Mouse (Mus musculus) intestine, embryonic 15.5 days (tissue): ENCODE data around the gene Adm. TPM values are rescaled to one million over a fixed set of nuclear protein-coding genes. Genes with fewer than 3 reads are reported as not detected.
"Not testable (repeated sequence)": the region's sequence is repeated elsewhere in the genome, so short reads cannot be mapped to it uniquely, and the experiment has no call there.

Experiments
- ATAC-seq: fragments of 200-750 bp; cut with Nextera tagmentation; 2 replicates; pipeline ENCODE4 v1.8.0; 2017; ENCODE audit warnings: moderate TSS enrichment, moderate library complexity
- H3K27ac ChIP-seq: fragments of 300-500 bp; sonication (generic); 2 replicates; pipeline ENCODE4 v1.5.1; 2015; ENCODE audit warnings: mild to moderate bottlenecking, inconsistent platforms
- H3K27me3 ChIP-seq: fragments of 300-500 bp; sonication (generic); replicated peaks from 2 replicates; pipeline ENCODE4 v1.6.1; 2015; ENCODE audit warnings: inconsistent platforms
- H3K36me3 ChIP-seq: fragments of 300-500 bp; sonication (generic); 2 replicates; pipeline ENCODE4 v1.6.1; 2015; ENCODE audit warnings: inconsistent platforms
- H3K4me1 ChIP-seq: fragments of 300-500 bp; sonication (generic); replicated peaks from 2 replicates; pipeline ENCODE4 v1.6.1; 2015; ENCODE audit warnings: inconsistent platforms
- H3K4me2 ChIP-seq: fragments of 300-500 bp; sonication (generic); replicated peaks from 2 replicates; pipeline ENCODE4 v1.6.1; 2015; ENCODE audit warnings: mild to moderate bottlenecking, inconsistent platforms
- H3K4me3 ChIP-seq: fragments of 300-500 bp; sonication (generic); replicated peaks from 2 replicates; pipeline ENCODE4 v1.5.1; 2015; ENCODE audit warnings: inconsistent platforms
- H3K9ac ChIP-seq: fragments of 300-500 bp; sonication (generic); 2 replicates; pipeline ENCODE4 v1.6.1; 2015; ENCODE audit warnings: inconsistent platforms
- H3K9me3 ChIP-seq: fragments of 300-500 bp; sonication (generic); 2 replicates; pipeline ENCODE4 v1.6.1; 2016; ENCODE audit warnings: inconsistent platforms
- WGBS: fragments of 180-500 bp; shearing (Covaris S2); methylation state at CpG from one replicate; pipeline ENCODE4 v1.1.7; 2015; 5-methylcytosine and 5-hydroxymethylcytosine counted together
- polyA plus RNA-seq: library from polyadenylated mRNA; unstranded; fragments of >200 nt; fragmentation: Nextera tagmentation; extraction: Ambion mirVana; gene quantifications from 2 replicates; pipeline ENCODE4 v1.2.1, GENCODE M21; 2015

Gene Adm
- 4.4 and 4.9 TPM in 2 replicates for polyA plus RNA-seq

DNA sequence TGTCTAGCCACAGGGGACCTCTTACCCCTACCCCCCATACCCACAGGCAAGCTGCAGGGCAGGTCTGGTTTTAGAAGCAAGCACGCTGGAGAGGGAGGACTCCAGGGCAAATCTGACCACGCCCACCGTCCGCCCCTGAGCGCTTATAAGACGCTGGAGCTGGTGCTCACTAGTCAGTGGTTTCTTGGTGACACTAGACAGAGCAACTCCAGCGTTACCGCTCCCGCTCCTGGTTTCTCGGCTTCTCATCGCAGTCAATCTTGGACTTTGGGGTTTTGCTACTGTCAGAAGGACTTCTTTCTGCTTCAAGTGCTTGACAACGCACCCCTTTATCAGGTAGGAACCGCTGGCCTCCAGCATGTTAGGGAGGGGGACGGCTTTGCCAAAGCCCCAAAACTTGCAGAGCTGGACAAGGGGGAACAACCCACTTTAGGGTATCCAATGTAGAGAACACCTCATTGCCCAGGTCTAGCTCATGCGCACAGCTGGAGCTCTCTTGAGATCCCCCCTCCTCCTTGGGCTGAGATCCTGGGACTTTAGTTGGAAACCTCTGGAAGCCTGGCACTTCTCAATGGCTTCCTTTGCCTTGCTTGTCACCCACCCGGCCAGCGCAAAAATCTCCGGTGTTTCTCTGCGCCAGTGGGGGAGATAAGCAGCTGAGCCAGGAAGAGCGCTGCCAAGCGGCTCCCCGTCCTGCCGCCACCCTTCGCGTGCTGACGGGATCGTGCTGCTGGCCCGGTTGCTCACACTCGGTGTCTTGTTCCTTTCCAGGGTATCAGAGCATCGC is at the start of gene Adm:
TSS of gene Adm (plus strand) at position 176 of the 787 bp plus-strand sequence.
- Histone ChIP-seq H3K4me2 (peak within 1 kb of the TSS; percentile 93), H3K27me3 (peaks cover 23% of the 10 kb centered on the region), H3K9me3 (no peaks in the 10 kb centered on the region), H3K4me3 (peak within 1 kb of the TSS; percentile 49), H3K4me1 (peaks cover 37% of the 10 kb centered on the region), H3K9ac (peak within 1 kb of the TSS; percentile 57), H3K27ac (no peak within 1 kb of the TSS), H3K36me3 (no peaks in the 10 kb centered on the region)
- peak; percentile 69 for ATAC-seq
- under 1% methylated on average over 30 of the region's 30 CpGs for WGBS

DNA sequence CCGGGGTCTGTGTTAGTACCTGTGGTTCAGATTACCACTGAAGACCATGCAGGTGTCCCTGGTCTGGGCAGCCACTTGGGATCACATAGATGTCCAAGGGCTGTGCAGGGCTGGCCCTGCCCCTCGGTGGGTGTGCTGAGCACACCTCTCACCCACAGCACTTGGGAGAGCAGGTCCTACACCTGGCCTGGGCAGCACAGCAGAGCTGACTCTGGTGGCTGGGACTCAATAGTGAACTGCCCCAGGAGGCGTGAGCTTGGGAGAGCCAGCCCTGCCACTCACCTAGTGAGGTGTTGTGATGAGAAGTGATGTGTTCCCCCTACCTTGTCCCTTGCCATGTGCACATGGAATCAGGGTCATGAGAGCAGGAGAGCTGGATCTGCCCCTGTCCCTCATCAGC is 43.8 kb upstream of the Adm start:
- 0 out of 2 replicates have a peak, but pooled peaks have one; percentile 25 for ATAC-seq

DNA sequence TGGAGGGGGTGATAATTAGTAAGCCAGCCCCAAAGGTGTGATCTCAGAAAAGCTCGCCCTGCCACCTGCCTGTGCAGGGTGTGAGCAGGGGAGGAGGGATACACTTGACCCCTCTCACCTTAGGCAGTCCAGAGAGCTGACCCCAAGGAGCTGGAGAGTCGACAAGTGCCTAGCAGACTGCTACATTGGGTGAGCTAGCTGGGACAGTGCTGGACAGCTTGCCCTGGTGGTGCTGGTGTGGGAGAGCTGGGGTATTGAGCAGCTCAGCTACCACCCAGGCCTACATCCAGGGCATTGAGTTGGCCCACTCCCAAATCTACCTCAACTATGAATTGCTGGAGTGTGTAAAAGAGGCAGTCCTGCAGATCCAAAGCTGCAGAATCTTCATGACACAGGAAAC is 43.3 kb upstream of the Adm start:
- Histone ChIP-seq H3K4me3 (no peak overlapping the region), H3K9me3 (no peaks in the 10 kb centered on the region), H3K27me3 (no peaks in the 10 kb centered on the region), H3K27ac (no peak overlapping the region), H3K4me2 (no peak overlapping the region), H3K36me3 (no peaks in the 10 kb centered on the region), H3K9ac (no peak overlapping the region), H3K4me1 (no peaks in the 10 kb centered on the region)
- 75% methylated on average over 2 of the region's 2 CpGs for WGBS
- ATAC-seq, result peak; percentile 6; the same call in 1 of the 2 replicates

More for the DNA sequence above, 43.8 kb upstream of the Adm start:
- Histone ChIP-seq H3K4me3 (no peak overlapping the region), H3K36me3 (no peaks in the 10 kb centered on the region), H3K9me3 (no peaks in the 10 kb centered on the region), H3K4me1 (no peaks in the 10 kb centered on the region), H3K27ac (no peak overlapping the region), H3K9ac (no peak overlapping the region), H3K27me3 (no peaks in the 10 kb centered on the region), H3K4me2 (no peak overlapping the region)
- WGBS, result 95% methylated on average over 3 of the region's 3 CpGs

GRCm38 (mm10) chr7:110585250-110585649 is 42.2 kb upstream of the Adm start:
- H3K9me3 ChIP-seq, result no peaks in the 10 kb centered on the region

GRCm38 (mm10) chr7:110587721-110588120 is 39.7 kb upstream of the Adm start:
- no peak for ATAC-seq
- no peak overlapping the region for H3K4me3 ChIP-seq
- 84% methylated on average over 1 of the region's 1 CpGs for WGBS
- H3K27me3 ChIP-seq, result no peaks in the 10 kb centered on the region
- H3K27ac ChIP-seq, result no peak overlapping the region
- no peaks in the 10 kb centered on the region for H3K9me3 ChIP-seq
- H3K9ac ChIP-seq, result no peak overlapping the region
- no peak overlapping the region for H3K4me2 ChIP-seq
- no peaks in the 10 kb centered on the region for H3K36me3 ChIP-seq
- no peaks in the 10 kb centered on the region for H3K4me1 ChIP-seq

More at GRCm38 (mm10) chr7:110585250-110585649, 42.2 kb upstream of the Adm start:
- H3K4me3 ChIP-seq, result no peak overlapping the region
- no peak for ATAC-seq
- H3K4me1 ChIP-seq, result no peaks in the 10 kb centered on the region
- H3K27ac ChIP-seq, result no peak overlapping the region
- no peaks in the 10 kb centered on the region for H3K36me3 ChIP-seq
- 54% methylated on average over 2 of the region's 2 CpGs for WGBS
- no peak overlapping the region for H3K4me2 ChIP-seq
- H3K9ac ChIP-seq, result no peak overlapping the region
- H3K27me3 ChIP-seq, result no peaks in the 10 kb centered on the region

GRCm38 (mm10) chr7:110593991-110594390 is 33.5 kb upstream of the Adm start:
- H3K9me3 ChIP-seq, H3K4me2 ChIP-seq, H3K27ac ChIP-seq, ATAC-seq, H3K9ac ChIP-seq, H3K36me3 ChIP-seq, H3K4me1 ChIP-seq, H3K4me3 ChIP-seq, H3K27me3 ChIP-seq: not testable (repeated sequence)
- WGBS, result 93% methylated on average over 3 of the region's 3 CpGs

DNA sequence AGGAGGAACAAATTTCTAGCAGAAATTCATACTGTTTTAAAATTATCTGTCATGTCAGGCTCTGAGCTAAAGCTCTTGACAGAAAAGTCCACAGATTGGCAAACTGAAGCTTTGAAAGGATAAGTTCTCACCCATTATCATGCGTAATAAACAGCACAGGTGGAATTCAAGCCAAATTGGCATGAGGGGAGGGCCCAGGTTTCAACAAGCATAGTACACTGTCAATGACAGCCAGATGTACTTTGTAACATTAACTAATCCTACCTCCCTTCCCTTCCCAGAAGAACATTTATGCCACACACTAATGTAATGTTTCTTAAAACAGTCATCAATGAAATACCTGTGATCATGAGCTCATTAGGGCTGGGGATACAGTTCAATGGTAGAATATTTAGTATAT is 30.3 kb upstream of the Adm start:
- H3K36me3 ChIP-seq, result no peaks in the 10 kb centered on the region
- 96% methylated on average over 1 of the region's 1 CpGs for WGBS

GRCm38 (mm10) chr7:110605476-110605875 is 22.0 kb upstream of the Adm start:
- no peaks in the 10 kb centered on the region for H3K36me3 ChIP-seq
- 85% methylated on average over 4 of the region's 4 CpGs for WGBS
- no peak overlapping the region for H3K4me3 ChIP-seq
- no peak overlapping the region for H3K9ac ChIP-seq
- no peak overlapping the region for H3K27ac ChIP-seq
- no peaks in the 10 kb centered on the region for H3K4me1 ChIP-seq
- no peaks in the 10 kb centered on the region for H3K27me3 ChIP-seq
- H3K4me2 ChIP-seq, result no peak overlapping the region
- no peaks in the 10 kb centered on the region for H3K9me3 ChIP-seq
- no peak for ATAC-seq

More for the DNA sequence above, 30.3 kb upstream of the Adm start:
- H3K27ac ChIP-seq, result no peak overlapping the region
- ATAC-seq, result no peak
- no peaks in the 10 kb centered on the region for H3K4me1 ChIP-seq
- no peak overlapping the region for H3K4me3 ChIP-seq
- no peaks in the 10 kb centered on the region for H3K27me3 ChIP-seq
- no peaks in the 10 kb centered on the region for H3K9me3 ChIP-seq
- no peak overlapping the region for H3K4me2 ChIP-seq
- no peak overlapping the region for H3K9ac ChIP-seq

GRCm38 (mm10) chr7:110606906-110607305 is 20.6 kb upstream of the Adm start:
- no peak overlapping the region for H3K4me2 ChIP-seq
- ATAC-seq, result no peak
- no peak overlapping the region for H3K4me3 ChIP-seq
- no peaks in the 10 kb centered on the region for H3K27me3 ChIP-seq
- no peaks in the 10 kb centered on the region for H3K36me3 ChIP-seq
- 100% methylated on average over 1 of the region's 1 CpGs for WGBS
- H3K9ac ChIP-seq, result no peak overlapping the region
- H3K27ac ChIP-seq, result no peak overlapping the region
- 0 out of 2 replicates have a peak, but pooled peaks cover under 1% of the 10 kb centered on the region for H3K4me1 ChIP-seq
- no peaks in the 10 kb centered on the region for H3K9me3 ChIP-seq

DNA sequence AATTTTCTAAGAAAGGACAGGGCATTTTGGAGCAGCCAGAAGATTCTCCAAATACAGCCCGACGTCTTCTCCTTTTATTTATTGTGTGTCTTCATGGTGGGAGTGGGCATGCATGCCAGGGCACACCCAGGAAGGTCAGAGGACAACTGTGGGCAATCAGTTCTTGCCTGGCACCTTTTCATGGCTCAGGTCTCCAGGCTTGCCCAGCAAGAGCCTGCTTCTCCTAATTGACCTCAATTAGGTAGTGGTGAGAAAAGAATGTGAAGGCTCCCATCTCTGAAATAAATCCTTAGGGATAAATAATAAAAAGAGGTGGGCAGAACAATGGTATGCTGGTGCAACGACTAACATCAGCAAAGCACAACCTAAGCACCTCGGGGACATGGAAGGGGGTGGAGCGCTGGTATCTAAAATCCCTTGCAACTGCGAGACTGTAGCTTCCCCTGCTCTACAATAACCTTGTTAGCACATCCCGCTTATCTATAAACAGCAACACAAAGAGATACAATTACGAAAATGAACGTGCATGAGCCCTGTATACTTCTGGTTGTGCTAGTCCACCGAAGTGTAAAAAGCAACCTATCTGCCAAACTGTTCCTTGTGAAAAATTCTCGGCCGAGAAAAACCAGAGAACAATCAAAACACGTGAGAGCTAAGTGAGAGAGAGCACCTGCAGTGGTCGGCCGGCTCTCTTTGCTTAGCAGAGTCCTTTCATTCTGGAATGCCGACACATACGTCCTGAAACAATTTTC is 13.9 kb upstream of the Adm start:
- peak overlapping the region; percentile 100 for H3K27ac ChIP-seq
- peak overlapping the region; percentile 86 for H3K4me2 ChIP-seq
- H3K4me3 ChIP-seq, result peak overlapping the region; percentile 90
- peaks cover 12% of the 10 kb centered on the region; the same call in 1 of the 2 replicates for H3K4me1 ChIP-seq
- no peaks in the 10 kb centered on the region for H3K36me3 ChIP-seq
- no peaks in the 10 kb centered on the region for H3K27me3 ChIP-seq
- 4% methylated on average over 17 of the region's 17 CpGs for WGBS
- ATAC-seq, result no peak; the same call in 1 of the 2 replicates
- H3K9me3 ChIP-seq, result no peaks in the 10 kb centered on the region
- H3K9ac ChIP-seq, result peak overlapping the region; percentile 92

- H3K27ac ChIP-seq, result peak within 1 kb of the TSS; percentile 100
- peaks cover 17% of the 10 kb centered on the region for H3K4me1 ChIP-seq
- H3K36me3 ChIP-seq, result no peaks in the 10 kb centered on the region
- H3K27me3 ChIP-seq, result no peaks in the 10 kb centered on the region
- peak within 1 kb of the TSS; percentile 86 for H3K4me2 ChIP-seq
- H3K9me3 ChIP-seq, result no peaks in the 10 kb centered on the region
- ATAC-seq, result peak; percentile 92
- WGBS, result under 1% methylated on average over 126 of the region's 127 CpGs
- H3K4me3 ChIP-seq, result peak within 1 kb of the TSS; percentile 90
- H3K9ac ChIP-seq, result peak within 1 kb of the TSS; percentile 92
These were observed 13.1 kb upstream of the Adm start, which contains the start of gene Sbf2 for GRCm38 (mm10) chr7:110614133-110615063. Gene Sbf2 (minus strand): TSS chr7:110614922.
